Mouse (Mus musculus) CD4-positive, CD25-positive, alpha-beta regulatory T cell, adult 2 months (primary cell): Measurements from ENCODE around the gene Gm45618.
"Not testable (repeated sequence)": the region's sequence is repeated elsewhere in the genome, so short reads cannot be mapped to it uniquely, and the experiment has no call there.

ENCODE experiments used
- DNase-seq: peaks from one replicate; pipeline ENCODE4 v3.0.0-alpha.2; 2012; ENCODE audit warnings: low read depth, low spot score

Gm45618 gene

DNA sequence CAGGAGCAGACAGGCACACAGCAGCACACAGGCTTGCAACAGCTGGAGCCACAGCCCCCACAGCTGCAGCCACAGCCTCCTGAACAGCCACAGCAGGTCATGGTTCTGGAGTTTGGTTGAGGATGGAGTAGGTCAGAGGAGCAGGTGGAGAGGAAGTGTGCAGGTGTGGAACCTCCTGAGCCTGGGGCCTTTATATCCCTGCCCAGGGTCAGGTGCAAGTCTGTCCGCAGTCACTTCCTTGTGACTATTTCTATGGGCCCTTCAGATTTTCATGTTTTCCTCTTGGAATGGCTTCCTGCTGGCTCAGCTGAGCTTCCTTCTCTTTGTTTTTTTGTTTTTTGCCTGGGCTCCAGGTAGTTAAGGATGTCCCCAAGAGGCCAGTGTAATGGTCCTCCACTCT, at the start of gene Gm45618:
Gene Gm45618 (minus strand): TSS at position 101 of the 400 bp plus-strand sequence.
- not testable (repeated sequence) for DNase-seq

DNA sequence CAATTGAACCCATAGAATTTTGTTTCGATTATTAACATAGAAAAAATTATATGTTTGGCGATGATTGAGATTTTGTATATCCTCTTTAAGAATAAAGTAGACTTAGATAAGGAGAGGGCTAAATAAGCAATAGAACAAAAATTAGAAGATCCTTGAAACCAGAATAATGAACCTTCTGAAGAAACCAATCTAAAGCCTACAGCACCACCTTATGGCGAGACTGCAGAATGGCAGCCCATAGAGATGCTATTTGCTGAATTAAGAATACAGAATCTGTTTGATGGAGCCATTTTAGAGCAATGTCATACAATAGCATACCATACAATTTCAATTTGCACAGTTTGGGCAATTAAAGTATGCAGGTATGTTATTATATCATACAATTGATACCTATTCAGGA, 49.3 kb upstream of the Gm45618 start:
- DNase-seq, result peak; percentile 36

DNA sequence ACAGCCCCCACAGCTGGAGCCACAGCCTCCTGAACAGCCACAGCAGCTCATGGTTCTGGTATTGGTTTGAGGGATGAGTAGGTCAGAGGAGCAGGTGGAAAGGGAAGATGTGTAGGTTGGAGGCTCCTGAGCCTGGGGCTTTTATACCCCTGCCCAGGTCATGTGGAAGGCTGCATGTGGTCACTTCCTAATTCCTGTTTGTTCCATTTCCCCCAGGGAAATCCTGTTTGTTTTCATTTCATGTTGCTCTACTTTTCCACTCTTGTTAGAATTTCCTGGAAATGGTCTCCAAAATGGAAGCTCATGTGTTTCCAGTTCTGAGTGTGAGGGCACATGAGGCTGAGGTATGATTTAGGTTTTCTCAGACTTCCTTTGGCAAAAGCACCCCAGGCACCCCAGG, 45.1 kb upstream of the Gm45618 start, which contains the start of gene Gm4553:
Gene Gm4553 (minus strand): TSS at position 101 of the 400 bp plus-strand sequence.
- DNase-seq, result not testable (repeated sequence)

DNA sequence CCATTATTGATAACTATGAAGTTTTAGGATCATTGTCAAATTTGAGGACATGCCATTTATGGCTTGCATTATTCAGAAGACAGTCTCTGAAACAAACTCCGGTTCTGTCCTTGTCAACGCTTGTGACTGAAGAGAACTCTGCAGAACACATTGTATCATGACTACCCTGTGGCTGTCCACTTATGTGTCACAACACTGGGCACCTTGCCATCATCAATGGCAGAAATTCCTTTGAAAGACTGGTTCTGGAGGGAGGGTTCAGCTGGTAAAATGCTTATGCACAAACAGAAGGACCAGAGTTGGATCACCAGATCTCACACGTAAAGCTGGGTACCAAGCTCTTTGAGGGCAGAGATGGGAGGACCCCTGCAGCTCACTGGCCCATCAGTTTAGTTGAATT, 38.8 kb upstream of the Gm45618 start:
- no peak for DNase-seq

DNA sequence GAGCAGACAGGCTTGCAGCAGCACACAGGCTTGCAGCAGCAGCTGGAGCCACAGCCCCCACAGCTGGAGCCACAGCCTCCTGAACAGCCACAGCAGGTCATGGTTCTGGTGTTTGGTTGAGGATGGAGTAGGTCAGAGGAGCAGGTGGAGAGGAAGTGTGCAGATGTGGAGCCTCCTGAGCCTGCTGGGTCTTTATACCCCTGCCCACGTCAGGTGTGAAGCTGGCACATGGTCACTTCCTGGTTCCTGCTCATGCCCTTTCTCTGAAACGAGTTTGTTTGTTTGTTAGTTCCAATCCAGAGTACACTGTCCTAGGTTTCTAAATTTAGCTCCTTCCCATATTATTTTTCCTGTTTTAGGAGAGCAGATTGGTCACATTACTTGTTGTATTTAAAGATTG, 36.5 kb upstream of the Gm45618 start, which contains the start of gene Gm29735:
Gene Gm29735 (minus strand): TSS at position 101 of the 400 bp plus-strand sequence.
- DNase-seq, result not testable (repeated sequence)

DNA sequence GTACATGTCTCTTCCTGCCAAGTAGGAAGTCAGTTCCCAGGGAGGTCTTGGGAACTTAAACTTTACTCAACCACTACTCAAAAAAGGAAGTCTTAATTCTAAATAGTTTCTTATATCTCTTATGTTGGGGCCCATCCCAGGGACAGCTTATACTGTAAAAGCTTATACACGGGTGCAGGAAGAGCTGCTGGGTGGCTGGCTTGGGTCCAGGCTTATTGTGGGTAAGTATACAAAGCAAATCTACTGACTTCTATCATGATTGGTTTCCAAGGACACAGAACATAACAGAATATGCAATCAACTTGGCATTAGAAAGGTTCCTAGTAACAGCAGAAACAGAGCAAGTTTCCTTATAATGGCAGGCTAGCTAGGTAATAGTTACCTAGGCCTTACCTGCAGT, 34.8 kb upstream of the Gm45618 start:
- no peak for DNase-seq

DNA sequence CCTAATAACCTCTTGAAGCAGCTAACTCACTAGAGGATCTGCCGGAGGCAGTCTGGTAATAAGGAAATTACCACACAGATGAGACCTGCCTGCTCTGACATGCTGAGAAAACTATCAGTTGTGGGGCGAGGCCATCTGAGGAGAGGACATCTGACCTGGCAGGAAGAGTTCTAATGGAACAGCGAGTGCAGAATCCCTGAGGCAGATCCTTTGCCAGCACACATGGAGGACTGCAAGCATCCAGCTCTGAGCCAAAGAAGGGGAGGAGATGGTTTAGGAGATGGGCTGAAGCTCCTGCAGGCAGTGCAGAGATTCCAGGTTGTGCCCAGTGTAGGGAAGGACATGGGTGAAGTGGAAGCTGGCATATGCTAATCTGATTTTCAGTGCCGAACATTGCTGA, 31.7 kb upstream of the Gm45618 start:
- DNase-seq, result no peak

DNA sequence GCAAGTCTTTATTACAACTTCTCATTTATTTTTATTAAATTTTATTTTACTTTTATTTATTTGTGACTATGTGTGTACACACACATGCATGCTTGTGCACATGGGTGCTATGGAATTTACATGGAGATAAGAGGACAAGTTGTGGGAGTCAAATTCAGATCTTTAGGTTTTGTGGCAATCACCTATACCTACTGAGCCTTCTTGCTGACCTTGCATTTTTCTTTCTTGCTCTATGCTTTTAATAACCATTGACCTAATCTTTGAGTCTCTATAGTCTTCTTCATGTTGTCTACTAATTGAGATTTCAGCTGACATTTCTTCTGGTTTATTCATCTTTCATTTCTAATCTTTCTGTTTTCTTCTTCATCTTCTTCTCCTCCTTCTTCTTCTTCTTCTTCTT, 28.1 kb upstream of the Gm45618 start:
- no peak for DNase-seq

DNA sequence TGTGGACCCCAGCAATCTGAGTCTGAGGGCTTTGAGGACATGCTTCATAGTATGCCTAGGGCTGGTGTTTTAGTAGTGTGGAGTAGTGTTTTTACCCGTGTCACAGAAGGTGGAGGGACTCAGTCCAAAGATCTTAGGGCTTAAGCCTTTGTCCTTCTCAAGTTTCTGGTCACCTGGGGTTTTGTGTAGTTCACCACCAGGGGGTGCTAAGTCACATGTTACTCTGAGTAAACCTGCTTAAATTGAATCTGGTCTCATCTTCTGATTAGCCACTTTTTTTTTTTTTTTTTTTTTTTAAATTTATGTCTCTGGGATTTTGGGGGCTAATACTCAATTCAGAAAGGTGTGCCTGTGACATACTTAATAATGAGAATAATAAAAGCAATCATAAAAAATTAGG, 25.5 kb upstream of the Gm45618 start:
- DNase-seq, result peak; percentile 68

DNA sequence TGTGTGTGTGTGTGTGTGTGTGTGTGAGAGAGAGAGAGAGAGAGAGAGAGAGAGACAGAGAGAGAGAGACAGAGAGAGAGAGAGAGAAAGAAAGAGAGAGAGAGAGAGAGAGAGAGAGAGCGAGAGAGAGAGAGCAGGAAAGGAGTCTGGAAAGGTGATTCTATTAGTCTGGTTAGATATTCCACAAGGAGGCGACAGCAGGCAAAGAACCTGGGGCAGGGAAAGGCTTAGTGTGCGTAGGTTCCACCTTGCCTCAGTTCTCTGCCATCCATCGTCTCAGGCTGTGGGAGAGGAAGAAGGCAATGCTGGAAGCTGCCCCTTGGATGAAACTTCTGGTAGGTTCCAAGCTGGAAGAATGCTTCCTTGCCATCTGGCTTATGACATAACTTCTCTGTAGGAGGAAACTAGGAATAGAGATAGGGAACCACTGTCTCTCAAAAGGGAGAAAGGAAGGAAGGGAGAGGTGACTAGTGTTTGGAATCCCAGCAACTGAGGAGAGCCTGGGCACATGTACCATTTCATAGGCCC, 24.9 kb upstream of the Gm45618 start:
- DNase-seq, result no peak

DNA sequence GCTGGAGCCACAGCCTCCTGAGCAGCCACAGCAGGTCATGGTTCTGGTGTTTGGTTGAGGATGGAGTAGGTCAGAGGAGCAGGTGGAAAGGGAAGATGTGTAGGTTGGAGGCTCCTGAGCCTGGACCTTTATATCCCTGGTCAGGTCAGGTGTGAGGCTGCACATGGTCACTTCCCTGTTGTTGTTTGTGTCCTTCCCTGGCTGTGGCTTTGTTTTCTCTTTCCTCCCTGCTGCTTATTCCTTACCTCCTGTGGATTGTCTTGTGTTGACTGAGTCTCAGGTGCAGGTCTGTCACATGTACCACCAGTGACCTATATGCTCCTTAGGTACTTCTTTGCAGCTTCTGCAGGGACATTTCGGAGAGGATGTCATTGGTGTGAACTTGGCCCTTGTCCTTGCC, 24.0 kb upstream of the Gm45618 start, which contains the start of gene Gm45337:
Gene Gm45337 (minus strand): TSS at position 101 of the 400 bp plus-strand sequence.
- DNase-seq, result no peak

DNA sequence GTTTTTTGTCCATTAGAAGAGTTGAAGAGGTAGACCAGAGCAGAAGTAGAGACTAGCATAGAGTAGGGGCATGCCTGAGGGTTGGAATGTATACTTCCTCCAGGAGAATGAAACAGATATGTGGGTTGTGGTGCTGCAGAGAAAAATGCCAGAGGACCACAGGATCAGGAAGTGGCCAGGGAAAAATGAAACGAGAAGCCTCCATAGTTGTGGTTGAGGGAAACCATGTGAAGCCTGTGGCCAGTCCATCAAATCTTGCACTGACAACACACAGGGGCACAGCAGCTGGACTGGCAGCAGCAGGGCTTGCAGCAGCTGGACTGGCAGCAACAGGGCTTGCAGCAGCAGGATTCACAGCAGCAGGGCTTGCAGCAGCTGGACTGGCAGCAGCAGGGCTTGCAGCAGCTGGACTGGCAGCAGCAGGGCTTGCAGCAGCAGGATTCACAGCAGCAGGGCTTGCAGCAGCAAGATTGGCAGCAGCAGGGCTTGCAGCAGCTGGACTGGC, 23.0 kb upstream of the Gm45618 start:
- not testable (repeated sequence) for DNase-seq

DNA sequence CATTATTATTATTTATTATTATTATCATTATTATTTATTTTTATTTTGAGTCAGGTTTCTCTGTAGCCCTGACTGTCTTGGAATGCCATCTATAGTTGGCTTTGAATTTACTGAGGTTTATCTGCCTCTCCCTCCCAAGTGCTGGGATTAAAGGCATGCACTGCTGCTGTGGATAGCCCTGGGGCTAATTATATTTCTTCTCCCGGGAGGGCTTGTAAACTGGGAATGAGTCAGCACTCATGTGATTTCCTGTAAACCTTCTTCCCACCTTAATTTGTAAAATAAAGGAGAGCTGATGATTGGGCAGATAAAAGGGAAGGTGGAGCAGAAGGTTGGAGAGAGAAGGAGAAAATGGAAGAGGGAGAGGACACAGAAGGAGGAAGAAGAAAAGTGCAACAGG, 20.2 kb upstream of the Gm45618 start:
- DNase-seq, result no peak

DNA sequence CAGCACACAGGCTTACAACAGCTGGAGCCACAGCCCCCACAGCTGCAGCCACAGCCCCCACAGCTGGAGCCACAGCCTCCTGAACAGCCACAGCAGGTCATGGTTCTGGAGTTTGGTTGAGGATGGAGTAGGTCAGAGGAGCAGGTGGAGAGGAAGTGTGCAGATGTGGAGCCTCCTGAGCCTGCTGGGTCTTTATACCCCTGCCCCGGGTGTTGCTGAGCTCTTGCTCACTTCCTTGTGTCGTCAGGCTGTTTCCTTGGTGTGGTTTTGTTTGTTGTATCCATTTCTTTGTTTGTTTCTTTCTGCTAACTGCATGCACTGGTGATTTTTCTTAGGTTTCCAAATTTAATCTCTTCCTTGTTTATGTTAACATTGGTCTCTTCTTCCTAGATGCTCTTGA, 15.4 kb upstream of the Gm45618 start, which contains the start of gene Gm39115:
Gene Gm39115 (minus strand): TSS at position 101 of the 400 bp plus-strand sequence.
- DNase-seq, result not testable (repeated sequence)

DNA sequence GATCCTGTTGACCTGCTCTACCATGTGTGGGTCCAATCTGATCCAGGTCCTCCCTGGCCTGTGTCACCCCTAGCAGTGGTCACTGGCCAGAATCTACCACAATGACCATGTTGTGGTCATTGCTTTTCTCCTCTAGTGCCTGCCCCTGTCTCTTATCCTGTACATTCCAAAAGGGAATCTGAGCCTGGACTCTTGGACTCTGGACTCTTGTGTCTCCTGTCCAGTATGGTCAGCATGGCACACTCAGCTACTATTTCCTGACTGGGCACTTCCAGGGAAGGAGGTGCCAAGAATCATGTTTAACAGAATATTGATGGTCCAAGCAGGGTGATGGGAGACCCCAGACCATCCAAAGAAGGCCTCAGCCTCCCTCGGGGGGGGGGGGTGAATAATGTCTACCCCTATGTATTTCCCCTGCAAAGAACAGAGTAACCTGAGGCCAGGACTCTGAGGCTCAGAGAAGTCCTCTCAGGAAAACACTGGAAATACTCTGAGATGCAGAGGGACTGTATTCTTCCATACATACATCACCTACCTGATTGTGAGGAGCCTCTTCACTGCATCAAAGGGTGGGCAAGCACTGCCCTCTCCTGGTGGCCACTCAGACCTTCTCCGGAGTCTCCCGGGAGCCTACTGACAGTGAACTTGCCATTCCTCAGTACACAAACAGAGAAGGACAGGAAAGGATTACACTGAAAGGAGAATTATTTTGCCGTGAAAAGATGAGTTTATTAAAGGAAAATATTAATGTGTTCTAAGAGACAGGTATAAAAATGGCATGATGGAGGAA, 13.9 kb upstream of the Gm45618 start:
- no peak for DNase-seq

DNA sequence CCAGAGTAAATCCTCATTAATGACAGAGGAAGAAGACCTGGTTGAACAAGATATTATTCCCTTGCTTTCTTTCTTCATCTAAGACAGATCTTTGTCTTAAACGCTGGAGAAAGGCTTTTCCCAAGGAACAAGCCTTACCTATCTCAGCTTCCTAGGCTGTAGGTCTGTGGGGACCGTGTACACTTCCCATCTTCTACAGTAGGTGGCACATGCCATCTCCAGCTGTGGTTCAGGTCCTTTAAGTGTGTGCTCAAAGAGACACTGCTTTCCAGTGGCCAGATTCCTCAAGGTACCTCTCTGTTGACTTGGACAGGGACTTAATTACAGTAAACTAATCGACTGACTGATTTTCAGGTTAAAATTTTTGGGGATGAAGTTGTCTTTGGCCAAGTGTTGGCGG, 8.3 kb upstream of the Gm45618 start:
- DNase-seq, result no peak

DNA sequence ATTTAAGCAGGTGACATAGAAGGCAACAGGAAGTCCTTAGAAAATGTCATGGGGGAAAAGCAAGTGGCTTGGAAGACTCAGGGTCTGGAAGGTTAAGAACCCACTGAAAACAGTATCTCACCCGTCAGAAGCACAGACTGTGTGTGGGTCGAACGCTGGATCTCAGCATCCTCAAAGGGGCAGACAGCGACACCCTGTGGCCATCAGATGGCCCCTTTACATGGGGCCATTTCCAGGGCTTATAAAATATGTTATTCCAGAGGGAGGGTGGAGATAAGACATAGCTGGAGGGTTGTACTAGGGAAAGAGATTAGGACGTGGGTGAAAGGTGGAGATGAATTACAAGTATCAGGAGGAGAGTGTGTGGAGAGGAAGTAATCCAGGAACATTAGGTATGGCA, 897 bp downstream of the Gm45618 start:
- peak; percentile 19 for DNase-seq

DNA sequence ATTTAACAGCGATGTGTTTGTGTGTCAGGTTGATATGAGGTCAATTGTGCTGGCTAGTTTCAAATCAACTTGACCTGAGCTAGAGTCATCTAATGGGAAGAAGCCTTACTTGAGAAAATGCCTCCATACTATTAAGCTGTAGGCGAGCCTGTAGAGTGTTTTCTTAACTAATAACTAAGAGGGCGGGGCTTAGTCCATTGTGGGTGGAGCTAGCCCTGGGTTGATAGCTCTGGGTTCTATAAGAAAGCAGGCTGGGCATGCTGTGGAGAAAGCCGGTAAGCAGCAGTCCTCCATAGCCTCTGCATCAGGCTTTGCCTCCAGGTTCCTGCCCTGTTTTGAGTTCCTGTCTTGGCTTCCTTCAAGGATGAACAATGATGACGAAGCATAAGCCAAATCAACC, 15.8 kb downstream of the Gm45618 start:
- no peak for DNase-seq

DNA sequence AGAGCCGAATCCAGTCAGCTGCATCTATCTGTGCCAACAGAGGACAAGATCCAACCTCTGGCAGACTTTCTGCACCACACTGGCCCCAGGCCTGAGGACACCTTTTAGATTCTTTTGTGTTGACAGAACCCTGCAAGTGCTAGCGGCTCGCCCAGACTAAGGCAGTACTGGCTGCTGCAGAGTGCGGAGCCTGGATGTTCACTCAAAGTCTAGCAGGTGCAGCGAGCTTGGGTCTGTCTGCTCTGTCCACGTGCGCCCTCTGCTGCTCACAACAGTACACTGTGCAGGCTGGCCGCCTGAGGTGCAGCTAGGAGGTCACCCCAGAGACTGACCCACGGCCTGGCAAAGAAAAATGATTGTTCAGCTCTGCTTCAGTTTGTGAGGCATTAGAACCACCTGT, 22.8 kb downstream of the Gm45618 start:
- peak; percentile 86 for DNase-seq

DNA sequence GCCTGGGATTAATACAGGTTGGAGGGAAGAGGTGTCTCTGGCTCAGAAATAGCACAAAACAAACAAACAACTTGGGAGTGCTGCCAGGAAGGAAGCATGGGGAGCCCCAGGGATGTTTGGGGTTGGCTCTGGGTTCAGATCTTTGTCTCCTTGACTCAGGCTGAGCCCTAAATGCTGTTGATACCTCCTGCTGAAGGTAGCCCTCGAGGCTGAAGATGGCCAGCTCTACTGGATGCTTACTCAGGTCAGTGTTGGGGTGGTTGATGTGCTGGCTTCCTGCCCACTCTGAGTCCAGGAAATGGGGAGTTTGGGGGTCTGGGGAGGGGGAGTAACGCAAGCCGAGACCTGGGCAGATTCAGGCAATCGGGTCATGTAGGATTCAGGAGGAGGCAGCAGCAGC, 23.8 kb downstream of the Gm45618 start:
- DNase-seq, result no peak

DNA sequence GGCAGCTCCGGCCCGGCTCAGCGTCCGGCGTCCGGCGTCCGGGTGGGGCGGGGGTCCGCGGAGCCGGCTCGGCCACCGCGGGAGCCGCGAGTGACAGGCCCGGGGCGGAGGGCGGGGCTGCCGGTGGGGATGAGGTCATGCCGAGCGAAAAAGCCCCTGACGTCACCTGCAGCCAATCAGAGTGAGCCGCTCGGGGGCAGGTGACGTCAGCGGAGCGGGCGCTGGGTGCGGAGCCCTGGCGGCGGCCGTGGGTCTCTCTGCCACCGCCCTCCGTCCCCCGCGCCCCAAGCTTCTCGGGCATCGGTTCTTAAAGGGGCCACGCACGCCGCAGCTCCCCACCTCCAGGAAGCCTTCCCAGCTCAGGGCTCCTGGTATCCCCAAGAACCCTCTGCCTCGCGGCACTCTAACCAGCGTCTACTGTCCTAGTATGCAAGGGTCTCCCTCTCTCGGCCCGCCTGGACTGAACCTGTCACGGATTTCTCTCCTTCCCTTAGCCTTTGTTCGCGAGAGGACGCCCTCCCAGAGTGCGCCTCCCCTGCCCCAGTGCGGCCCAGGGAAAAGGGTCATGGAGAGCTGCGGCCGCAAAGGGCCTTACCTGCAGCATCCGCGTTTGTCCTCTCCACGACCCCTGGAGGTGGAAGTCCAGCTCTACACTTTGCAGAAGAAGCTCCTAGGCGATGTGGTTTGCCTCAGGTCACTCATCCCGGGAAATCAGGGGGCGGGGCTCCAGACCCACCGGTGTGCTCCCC, 25.2 kb downstream of the Gm45618 start, which contains the start of gene Dusp8:
Gene Dusp8 (minus strand): TSS at position 661 of the 749 bp plus-strand sequence.
- peak; percentile 91 for DNase-seq
